Mouse (Mus musculus) midbrain, embryonic 16.5 days (tissue): ENCODE results near the gene 9430015G10Rik. TPM values are rescaled to one million over a fixed set of nuclear protein-coding genes. Genes with fewer than 3 reads are reported as not detected.

Experiments
- ATAC-seq: fragments of 200-750 bp; cut with Nextera tagmentation; 2 replicates; pipeline ENCODE4 v1.8.0; 2017; ENCODE audit warnings: moderate TSS enrichment
- H3K27ac ChIP-seq: fragments of 300-500 bp; sonication (generic); 2 replicates; pipeline ENCODE4 v1.5.1; 2014; ENCODE audit warnings: mild to moderate bottlenecking, low read length, mixed read lengths
- H3K27me3 ChIP-seq: fragments of 300-500 bp; sonication (generic); 2 replicates; pipeline ENCODE4 v1.6.1; 2014; ENCODE audit warnings: low read depth, low read length, mixed read lengths; ENCODE audit not compliant: control insufficient read depth, insufficient read depth
- H3K36me3 ChIP-seq: fragments of 300-500 bp; sonication (generic); 2 replicates; pipeline ENCODE4 v1.6.1; 2014; ENCODE audit warnings: mild to moderate bottlenecking, low read length, moderate library complexity, mixed read lengths; ENCODE audit not compliant: control insufficient read depth, insufficient read depth
- H3K4me1 ChIP-seq: fragments of 300-500 bp; sonication (generic); 2 replicates; pipeline ENCODE4 v1.6.1; 2014; ENCODE audit warnings: mild to moderate bottlenecking, low read length, mixed read lengths; ENCODE audit not compliant: control insufficient read depth, insufficient read depth
- H3K4me2 ChIP-seq: fragments of 300-500 bp; sonication (generic); 2 replicates; pipeline ENCODE4 v1.6.1; 2014; ENCODE audit warnings: mild to moderate bottlenecking, low read length, mixed read lengths
- H3K4me3 ChIP-seq: fragments of 300-500 bp; sonication (generic); 2 replicates; pipeline ENCODE4 v1.5.1; 2014; ENCODE audit warnings: low read depth, mild to moderate bottlenecking, low read length, moderate library complexity, mixed read lengths
- H3K9ac ChIP-seq: fragments of 300-500 bp; sonication (generic); 2 replicates; pipeline ENCODE4 v1.6.1; 2014; ENCODE audit warnings: low read depth, low read length, mixed read lengths
- H3K9me3 ChIP-seq: fragments of 300-500 bp; sonication (generic); replicated peaks from 2 replicates; pipeline ENCODE4 v1.6.1; 2014; ENCODE audit warnings: mild to moderate bottlenecking, low read length, mixed read lengths; ENCODE audit not compliant: control insufficient read depth, poor library complexity, severe bottlenecking
- WGBS: fragments of 180-500 bp; shearing (Covaris S2); extraction: QIAGEN DNeasy Blood & Tissue Kit; methylation state at CpG from one replicate; pipeline ENCODE4 v1.1.7; 2014; 5-methylcytosine and 5-hydroxymethylcytosine counted together
- polyA plus RNA-seq: library from polyadenylated mRNA; unstranded; fragments of >200 nt; fragmentation: Nextera tagmentation; extraction: Ambion mirVana; gene quantifications from 2 replicates; pipeline ENCODE4 v1.2.1, GENCODE M21; 2015

9430015G10Rik gene
- polyA plus RNA-seq, 1 experiment from 2014 or later = 38.6 TPM

DNA sequence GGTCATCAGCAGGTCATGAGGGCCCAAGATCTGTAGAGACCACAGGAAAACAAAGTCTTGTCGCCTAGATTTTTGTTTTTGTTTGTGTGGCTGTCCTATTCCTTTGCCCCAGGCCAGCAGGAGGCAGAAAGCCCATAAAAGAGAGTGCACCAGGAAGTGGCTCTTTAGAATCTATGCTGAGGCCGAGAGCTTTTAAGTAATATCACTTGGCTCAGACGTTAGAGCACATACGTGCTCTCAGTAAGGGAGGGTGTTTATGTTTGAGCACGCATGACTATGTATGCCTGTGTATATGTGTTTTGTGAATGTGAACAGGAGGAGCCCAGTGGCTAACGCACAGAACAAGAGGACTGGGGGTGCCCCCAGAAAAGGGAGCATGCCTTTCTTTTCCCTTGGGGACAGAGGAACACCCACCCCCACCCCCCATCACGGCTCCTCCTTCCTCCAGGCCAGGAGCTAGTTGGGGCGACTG, 32.8 kb upstream of the 9430015G10Rik start:
- ATAC-seq = no peak
- Histone ChIP-seq H3K4me1 (peaks cover 6% of the 10 kb centered on the region; the same call in 1 of the 2 replicates), H3K27ac (no peak overlapping the region), H3K27me3 (peaks cover 21% of the 10 kb centered on the region), H3K4me3 (peak overlapping the region; percentile 37; the same call in 1 of the 2 replicates), H3K4me2 (peak overlapping the region; percentile 67), H3K9ac (no peak overlapping the region), H3K36me3 (no peaks in the 10 kb centered on the region), H3K9me3 (no peaks in the 10 kb centered on the region)
- WGBS = 7% methylated on average over 8 of the region's 8 CpGs

DNA sequence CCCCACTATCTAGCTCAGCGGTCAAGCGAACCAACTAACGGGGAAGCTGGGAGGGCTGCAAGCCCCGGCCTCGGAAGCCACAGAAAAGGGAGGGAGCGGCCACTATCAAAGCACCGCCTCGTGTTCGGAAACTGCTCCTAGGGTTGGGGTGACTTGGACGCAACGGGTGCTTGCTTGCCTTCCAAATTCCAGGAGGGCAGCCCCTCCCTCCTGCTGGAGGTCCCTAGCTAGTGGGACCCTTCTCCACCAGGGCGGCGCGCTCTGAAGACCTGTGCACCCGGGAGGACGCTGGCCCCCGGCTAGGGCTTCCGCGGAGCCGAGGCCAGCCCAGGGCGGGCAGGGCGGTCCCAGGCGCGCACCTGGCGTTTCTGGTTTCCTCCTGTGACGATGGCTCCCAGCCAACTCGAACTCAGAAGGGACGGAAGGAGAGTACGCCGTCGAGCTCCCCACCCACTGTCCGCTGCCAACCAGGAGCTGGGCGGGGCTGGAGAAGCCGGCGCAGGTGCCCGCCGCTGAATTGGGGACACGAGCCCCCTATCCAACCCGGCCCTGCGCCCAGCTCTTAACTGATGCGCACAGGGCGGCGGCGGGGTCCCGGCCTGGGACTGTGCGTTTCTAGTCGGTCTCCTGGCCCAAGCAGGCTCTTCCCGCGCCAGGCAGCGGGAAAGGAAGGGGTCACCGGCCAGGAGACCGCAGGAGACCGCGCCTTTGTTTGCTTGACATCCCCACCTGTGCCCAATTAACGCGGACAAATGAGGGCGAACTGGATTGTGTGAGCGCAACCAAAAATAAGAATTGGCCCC, 32.1 kb upstream of the 9430015G10Rik start:
- Histone ChIP-seq H3K4me3 (peak overlapping the region; percentile 37), H3K4me1 (peaks cover 6% of the 10 kb centered on the region; the same call in 1 of the 2 replicates), H3K27ac (no peak overlapping the region), H3K9ac (peak overlapping the region; percentile 55), H3K4me2 (peak overlapping the region; percentile 67), H3K9me3 (no peaks in the 10 kb centered on the region), H3K27me3 (peaks cover 21% of the 10 kb centered on the region), H3K36me3 (no peaks in the 10 kb centered on the region)
- under 1% methylated on average over 58 of the region's 58 CpGs for WGBS
- no peak for ATAC-seq

GRCm38 (mm10) chr4:156082621-156083234, 27.1 kb upstream of the 9430015G10Rik start:
- Histone ChIP-seq H3K27me3 (peaks cover 8% of the 10 kb centered on the region), H3K36me3 (no peaks in the 10 kb centered on the region), H3K9ac (no peak overlapping the region), H3K4me2 (no peak overlapping the region), H3K4me1 (peaks cover 3% of the 10 kb centered on the region; the same call in 1 of the 2 replicates), H3K27ac (no peak overlapping the region), H3K4me3 (no peak overlapping the region), H3K9me3 (no peaks in the 10 kb centered on the region)
- ATAC-seq = no peak
- WGBS = 72% methylated on average over 4 of the region's 4 CpGs

DNA sequence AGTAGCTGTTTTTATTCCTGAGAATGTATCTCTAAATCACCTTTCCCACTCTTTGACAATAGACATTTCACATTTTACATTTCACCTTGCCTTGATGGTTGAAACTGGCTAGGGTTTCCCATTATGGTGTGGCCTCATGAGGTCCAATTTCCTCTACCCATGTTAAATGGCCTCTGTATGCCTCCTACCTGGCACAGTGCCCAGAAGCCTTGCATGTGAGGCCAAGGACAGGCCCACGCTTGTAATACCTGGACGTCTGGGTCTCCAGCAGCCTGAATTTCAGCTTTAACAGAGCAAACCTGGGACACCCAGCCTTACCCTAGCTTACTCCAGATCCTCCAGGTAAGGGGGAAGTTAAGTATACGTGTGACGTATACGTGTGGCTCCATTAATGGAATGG, 26.4 kb upstream of the 9430015G10Rik start:
- Histone ChIP-seq H3K36me3 (no peaks in the 10 kb centered on the region), H3K9ac (no peak overlapping the region), H3K4me3 (no peak overlapping the region), H3K4me2 (no peak overlapping the region), H3K27me3 (peaks cover 1% of the 10 kb centered on the region; the same call in 1 of the 2 replicates), H3K9me3 (no peaks in the 10 kb centered on the region), H3K27ac (no peak overlapping the region), H3K4me1 (no peaks in the 10 kb centered on the region)
- WGBS = 80% methylated on average over 5 of the region's 5 CpGs
- ATAC-seq = no peak

- no peak overlapping the region for H3K4me2 ChIP-seq
- no peak overlapping the region for H3K4me3 ChIP-seq
- H3K27ac ChIP-seq = no peak overlapping the region
- no peak for ATAC-seq
- no peaks in the 10 kb centered on the region for H3K27me3 ChIP-seq
- H3K4me1 ChIP-seq = no peaks in the 10 kb centered on the region
- WGBS = 82% methylated on average over 9 of the region's 9 CpGs
- no peaks in the 10 kb centered on the region for H3K36me3 ChIP-seq
- H3K9ac ChIP-seq = no peak overlapping the region
- no peaks in the 10 kb centered on the region for H3K9me3 ChIP-seq
These were observed 25.5 kb upstream of the 9430015G10Rik start for GRCm38 (mm10) chr4:156084096-156084879.

GRCm38 (mm10) chr4:156085256-156085655, 24.5 kb upstream of the 9430015G10Rik start:
- no peaks in the 10 kb centered on the region for H3K9me3 ChIP-seq
- no peak overlapping the region for H3K9ac ChIP-seq
- 84% methylated on average over 8 of the region's 8 CpGs for WGBS
- H3K4me2 ChIP-seq = no peak overlapping the region
- H3K36me3 ChIP-seq = no peaks in the 10 kb centered on the region
- no peak overlapping the region for H3K27ac ChIP-seq
- no peak for ATAC-seq
- H3K27me3 ChIP-seq = no peaks in the 10 kb centered on the region
- no peaks in the 10 kb centered on the region for H3K4me1 ChIP-seq
- no peak overlapping the region for H3K4me3 ChIP-seq

GRCm38 (mm10) chr4:156087398-156088087, 22.2 kb upstream of the 9430015G10Rik start:
- H3K27ac ChIP-seq = no peak overlapping the region
- no peak for ATAC-seq
- no peaks in the 10 kb centered on the region for H3K27me3 ChIP-seq
- 36% methylated on average over 5 of the region's 5 CpGs for WGBS
- H3K36me3 ChIP-seq = no peaks in the 10 kb centered on the region
- H3K4me1 ChIP-seq = no peaks in the 10 kb centered on the region
- H3K9ac ChIP-seq = no peak overlapping the region
- H3K9me3 ChIP-seq = no peaks in the 10 kb centered on the region
- H3K4me3 ChIP-seq = no peak overlapping the region
- H3K4me2 ChIP-seq = no peak overlapping the region

GRCm38 (mm10) chr4:156091236-156091635, 18.5 kb upstream of the 9430015G10Rik start:
- H3K27me3 ChIP-seq = no peaks in the 10 kb centered on the region
- H3K9me3 ChIP-seq = no peaks in the 10 kb centered on the region
- no peak overlapping the region for H3K4me2 ChIP-seq
- H3K9ac ChIP-seq = no peak overlapping the region
- ATAC-seq = no peak
- H3K27ac ChIP-seq = no peak overlapping the region
- H3K4me1 ChIP-seq = no peaks in the 10 kb centered on the region
- H3K4me3 ChIP-seq = no peak overlapping the region
- no peaks in the 10 kb centered on the region for H3K36me3 ChIP-seq
- 48% methylated on average over 1 of the region's 1 CpGs for WGBS
